Mouse (Mus musculus) hindlimb bud, embryonic 11.5 days (tissue): ENCODE measurements at regions not wholly inside any gene's neighbourhood (a gene's known extent, or its start where the extent isn't known, plus 50 kb on each side); places are given as distances from the start of the nearest gene placed in this dataset.

ENCODE experiments used
- DNase-seq: peaks from one replicate; pipeline ENCODE4 v3.0.0-alpha.2; 2012; ENCODE audit warnings: low read depth, low spot score; ENCODE audit errors: extremely low spot score

DNA sequence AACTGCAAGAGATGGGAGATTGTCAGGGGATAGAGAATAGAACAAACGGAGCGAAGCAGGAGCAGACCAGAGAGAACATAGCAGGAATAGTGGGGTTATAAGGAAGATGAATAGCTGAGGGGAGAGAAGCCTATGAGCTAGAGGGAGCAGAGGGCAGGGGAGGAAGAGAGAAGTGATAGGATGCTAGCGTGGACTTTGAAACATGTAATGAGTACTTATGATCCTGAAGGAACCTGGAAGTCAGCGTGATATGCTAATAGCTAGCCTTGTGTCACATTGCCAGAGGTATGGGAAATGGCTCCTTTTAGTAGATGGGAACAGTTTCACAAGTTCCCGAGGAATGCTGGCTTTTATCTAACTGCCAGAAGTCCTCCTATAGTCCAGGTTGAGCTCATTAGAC is 51.8 kb downstream of the Calml3 start:
- no peak for DNase-seq

DNA sequence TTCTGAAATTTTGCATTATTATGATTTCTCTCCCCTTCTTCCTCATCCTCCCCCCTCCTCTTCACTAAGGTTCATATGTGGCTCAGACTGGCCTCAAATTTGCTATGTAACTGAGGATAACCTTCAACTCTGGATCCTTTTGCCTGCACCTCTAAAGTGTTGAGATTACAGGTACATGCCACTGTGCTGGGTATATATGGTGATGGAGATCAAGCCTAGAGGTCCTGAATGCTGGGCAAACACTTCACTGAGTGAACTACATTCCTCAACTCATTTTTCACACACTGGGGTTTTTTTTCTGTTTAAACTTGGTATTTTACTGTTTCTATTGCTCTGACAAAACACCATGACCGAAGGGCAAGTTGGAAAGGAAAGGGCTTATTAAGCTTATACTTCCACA is 52.9 kb downstream of the Calml3 start:
- DNase-seq: no peak

DNA sequence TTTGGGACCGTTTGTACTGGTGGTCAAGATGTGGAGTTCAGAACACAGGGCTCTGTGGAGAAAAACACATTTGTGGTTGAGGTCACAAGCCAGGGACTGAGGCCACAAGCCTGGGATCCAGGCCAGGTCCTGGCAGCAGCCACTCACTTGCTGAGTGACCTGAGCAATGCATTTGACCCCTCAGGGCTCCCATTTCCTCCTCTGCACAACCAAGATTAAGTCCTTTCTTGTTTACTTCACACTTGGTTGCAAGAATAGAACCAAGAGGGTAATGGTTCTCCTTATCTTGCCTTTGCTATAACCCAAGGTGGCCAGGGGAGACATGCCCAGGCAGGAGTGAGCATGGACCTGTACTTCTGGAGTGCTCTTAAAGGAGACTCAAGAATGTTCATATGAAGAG is 53.4 kb downstream of the Calml3 start:
- DNase-seq: no peak

GRCm38 (mm10) chr13:3749646-3750045 is 54.5 kb downstream of the Calml3 start:
- DNase-seq: no peak

DNA sequence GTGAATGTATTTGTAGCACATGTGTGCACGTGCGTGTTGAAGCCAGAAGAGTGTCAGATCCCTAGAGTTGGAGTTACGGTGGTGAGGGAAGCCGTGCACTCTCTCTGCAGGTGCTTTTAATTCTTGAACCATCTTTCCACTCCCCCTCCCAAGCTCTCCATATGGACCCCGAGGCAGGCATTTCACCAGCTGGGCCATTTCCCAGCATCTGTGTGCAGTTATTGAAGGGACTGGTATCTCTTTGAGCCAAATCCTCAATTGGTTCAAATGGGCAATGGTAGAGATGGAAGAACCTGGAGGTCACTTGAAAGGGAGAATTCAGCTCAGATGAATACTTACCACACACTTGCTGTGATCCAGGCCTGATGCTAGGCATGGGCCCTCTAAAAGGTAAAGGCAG is 55.3 kb downstream of the Calml3 start:
- no peak for DNase-seq

DNA sequence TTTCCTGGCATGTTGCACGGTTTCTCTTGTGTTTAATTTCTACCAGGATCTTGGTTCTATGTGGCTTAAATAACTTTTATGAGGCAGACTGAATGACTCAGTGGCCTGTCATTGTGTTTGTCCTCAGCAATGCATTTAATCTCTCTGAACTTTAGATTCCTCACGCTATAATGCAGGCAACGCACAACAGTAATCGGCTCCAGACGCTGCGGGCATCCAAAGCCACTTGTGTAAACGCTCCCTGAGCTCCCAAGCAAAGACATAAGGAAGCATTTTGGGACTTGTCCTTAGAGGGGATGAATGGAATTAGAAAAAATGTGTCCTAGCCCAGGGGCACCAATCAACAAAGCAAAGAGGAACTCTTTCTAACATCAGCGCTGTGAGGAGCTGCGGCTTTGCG is 57.6 kb downstream of the Calml3 start:
- no peak for DNase-seq

DNA sequence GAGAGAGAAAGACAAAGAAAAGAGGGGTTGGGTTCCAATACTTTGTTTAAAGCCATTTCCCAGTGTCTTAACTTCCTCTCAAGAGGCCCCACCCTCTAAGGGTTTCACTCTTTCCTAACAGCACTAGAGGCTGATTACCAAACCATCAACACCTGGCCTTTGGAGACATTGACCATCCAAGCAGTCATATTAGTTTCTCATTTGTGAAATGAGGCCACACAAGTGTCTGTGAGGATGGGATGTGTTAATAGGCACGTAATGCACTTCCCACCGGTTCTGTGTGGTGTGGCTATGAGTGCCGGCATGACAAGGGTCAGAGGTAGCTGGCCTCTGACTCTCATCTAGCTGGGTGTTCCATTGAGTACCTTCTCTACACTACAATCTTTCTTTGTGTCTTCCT is 59.2 kb downstream of the Calml3 start:
- no peak for DNase-seq

DNA sequence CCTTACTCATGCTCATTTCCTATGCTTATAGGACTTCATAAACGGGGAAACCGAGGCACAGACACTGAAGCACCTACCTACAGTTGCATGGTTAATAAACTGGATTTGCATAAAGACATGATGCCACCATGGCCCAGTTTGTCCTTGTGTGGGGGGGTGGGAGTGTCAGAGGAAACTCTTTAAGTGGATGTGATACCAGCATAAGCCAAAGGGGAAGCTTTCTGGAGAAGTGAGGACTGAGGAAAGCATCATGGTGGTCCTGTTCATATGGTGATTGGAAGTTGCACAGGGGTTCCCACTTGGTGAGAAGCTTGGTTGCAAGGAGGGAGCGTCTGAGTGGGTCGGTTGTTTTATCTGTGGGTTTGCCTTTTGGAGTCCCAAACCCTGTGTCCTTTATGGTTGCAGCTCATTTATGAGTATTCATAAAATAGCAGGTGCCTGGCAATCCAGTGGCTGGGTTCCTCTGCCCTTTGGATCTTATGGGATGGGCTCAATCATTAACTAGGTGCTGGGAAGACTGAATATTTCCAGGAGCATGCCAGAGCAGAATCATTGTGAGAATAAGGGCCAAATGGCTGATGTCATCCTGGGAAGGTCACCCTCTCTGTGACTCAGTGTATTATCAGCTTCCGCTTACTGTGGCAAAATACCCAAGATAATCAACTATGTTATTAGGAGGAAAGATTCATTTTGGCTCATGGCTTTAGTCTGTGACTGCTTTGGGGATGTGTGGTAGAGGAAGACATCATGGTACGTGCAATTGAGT is 60.2 kb downstream of the Calml3 start:
- DNase-seq: no peak

DNA sequence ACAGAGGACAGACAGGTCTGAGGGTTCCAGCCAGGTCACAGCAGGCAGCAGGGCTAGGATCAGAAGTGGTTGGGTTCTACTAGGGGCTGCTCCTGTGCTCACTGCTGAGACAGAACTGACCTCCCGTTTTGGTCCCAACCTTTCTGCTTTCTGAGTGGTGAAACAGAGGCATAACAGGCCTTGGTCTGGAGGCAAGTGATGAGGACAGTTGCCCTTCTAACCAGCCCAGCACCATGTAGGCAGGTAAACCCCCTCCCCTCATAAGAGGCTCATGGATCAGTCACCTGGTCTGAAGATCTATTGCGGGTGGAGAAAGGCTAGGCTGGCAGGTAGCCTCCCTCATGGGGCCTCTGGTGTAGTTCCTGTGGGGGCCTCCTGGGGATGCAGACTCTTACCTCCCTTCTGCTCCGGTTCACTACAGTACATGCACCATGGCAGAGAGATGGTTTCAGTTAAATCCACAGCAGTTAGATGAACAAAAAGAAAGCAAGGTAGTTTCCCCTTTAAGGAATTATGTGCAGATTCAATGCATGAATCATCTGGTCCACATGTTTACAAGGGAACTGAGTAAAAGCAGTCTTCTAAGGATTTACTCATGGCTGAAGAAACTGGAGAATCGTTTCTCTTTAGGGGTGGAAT is 61.2 kb downstream of the Calml3 start:
- no peak for DNase-seq

DNA sequence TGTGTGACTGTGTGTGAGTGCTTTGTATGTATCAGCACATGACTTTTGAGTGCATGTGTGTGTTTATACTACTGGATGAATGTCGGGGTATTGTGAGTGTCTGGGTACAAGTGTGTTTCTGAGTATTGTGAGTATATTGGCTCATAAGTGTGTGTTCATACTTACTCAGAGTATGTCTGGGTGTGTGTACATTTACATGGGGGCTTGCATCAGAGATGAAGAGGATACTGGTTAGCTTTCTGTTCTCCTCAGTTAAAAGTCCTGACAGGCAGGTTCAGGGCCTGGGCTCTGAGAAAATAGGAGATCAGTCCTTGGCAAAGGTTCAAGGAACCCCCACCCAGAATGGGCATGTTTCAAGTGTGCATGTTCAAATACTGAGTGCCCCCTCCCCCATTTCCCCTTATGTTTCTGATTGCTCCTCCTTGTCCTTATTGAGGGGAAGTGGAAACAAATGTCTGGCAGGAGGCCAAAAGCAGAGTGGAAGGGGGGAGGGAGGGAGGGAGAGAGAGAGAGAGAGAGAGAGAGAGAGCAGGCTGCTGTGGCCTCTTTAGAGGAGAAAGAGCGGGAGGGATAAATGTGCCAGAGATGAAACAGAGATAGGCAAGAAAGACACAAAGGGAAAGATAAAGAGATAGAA is 61.9 kb downstream of the Calml3 start:
- peak; percentile 71 for DNase-seq

- DNase-seq: no peak
Measured at GRCm38 (mm10) chr13:3730699-3731021, 73.5 kb downstream of the Calml3 start.

GRCm38 (mm10) chr13:3729926-3730698 is 74.0 kb downstream of the Calml3 start:
- DNase-seq: no peak

- DNase-seq: no peak
Measured at GRCm38 (mm10) chr13:3728888-3729287, 75.2 kb downstream of the Calml3 start.

- DNase-seq: no peak
Measured at GRCm38 (mm10) chr13:3726331-3726781, 77.8 kb downstream of the Calml3 start.

GRCm38 (mm10) chr13:3725803-3726202 is 78.3 kb downstream of the Calml3 start:
- no peak for DNase-seq

GRCm38 (mm10) chr13:3724313-3724712 is 79.8 kb downstream of the Calml3 start:
- DNase-seq: no peak

DNA sequence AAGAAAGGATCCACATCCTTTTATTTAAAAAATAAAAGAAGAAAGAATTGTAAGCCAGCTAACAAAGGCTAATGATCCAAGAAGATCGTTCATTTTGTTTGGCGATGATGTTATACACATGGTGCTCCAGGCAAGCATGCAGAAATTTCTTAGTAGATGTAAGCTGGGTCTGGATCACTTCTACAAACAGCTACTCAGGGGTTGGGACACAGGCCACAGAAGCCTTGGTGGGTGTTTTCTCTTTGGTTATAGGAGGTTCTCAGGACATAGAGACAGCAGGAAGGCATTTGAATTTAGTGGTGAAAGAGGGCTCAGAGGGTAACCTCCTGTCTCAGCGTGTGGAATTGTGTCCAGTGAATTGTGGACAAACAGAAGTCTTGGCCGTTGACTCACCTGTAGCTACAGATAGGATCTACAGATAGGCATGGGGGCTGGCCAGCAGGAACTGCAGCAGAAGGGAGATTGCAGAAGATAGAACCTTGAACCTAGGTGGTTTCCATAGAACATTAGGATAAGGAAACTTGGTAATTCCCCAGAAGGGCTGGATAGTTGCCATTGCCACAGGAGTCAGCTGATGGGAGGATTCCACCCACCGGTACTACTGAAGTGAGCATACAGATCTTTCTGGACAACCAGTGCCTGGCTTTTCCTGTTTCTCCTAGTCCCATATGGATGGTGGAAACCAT is 80.5 kb downstream of the Calml3 start:
- no peak for DNase-seq

- DNase-seq: no peak
Measured at GRCm38 (mm10) chr13:3715019-3715418, 81.2 kb downstream of the Asb13 start.

DNA sequence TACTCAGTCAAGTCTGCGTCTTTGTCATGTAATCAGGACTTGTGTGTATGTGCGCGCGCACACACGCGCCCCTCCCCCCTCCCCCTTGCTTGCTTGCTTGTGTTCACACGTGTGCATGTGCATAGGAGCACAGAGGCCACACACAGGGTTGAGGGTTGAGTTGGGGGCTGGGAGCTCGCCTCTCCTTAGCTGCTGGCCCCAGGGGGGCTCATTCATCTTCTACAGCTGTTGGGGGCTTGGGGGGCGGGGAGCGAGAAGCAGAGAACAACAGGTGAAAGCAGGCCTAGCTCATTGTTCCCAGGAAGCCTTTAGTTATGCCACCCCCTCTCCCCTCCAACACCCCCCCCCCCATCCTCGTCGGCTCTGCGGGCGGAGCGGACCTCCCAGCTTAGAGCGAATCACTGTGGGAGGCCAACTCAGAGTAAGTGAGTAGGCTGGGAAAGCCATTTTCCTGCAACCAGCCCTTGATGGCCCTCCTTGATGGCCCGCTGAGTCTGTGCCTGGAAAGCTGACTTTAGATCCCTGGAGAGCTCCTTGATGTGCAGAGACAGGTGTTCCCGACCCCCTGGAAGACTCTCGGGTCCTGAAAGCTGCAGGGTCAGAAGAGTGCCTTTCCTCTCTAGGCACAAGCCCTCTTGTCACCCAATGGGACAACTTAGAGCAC is 78.8 kb downstream of the Asb13 start:
- DNase-seq: no peak

DNA sequence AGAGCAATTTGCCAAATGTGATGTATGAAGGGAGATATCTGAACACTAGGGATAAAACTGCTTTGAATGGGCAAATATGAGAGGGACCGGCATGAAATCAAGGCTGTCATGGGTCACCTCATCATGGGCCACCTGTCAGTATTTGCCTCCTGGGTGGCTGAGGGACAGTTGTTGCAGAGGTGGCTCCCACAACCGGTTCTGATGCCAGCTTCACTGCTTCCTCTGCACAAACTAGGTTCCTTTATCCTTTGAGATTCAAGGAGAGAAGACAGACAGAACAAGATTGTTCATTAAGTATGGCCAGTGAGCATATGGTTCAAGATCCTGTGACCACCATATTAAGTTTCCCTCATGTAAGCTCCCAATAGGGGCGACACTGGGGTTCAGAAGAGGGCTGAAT is 78.3 kb downstream of the Asb13 start:
- no peak for DNase-seq
